Mouse (Mus musculus) small intestine, adult 2 months (tissue): ENCODE results near the gene Gm20388.

ENCODE experiments used
- CTCF ChIP-seq: fragments of 200-500 bp; IDR thresholded peaks from 2 replicates; pipeline ENCODE4 v1.5.1; 2012; ENCODE audit warnings: low read depth, mild to moderate bottlenecking, control low read depth, inconsistent platforms, low read length, moderate library complexity, mixed read lengths; ENCODE audit not compliant: insufficient replicate concordance, insufficient read length; ENCODE audit errors: extremely low read depth
- POLR2A ChIP-seq: fragments of 200-500 bp; IDR thresholded peaks from 2 replicates; pipeline ENCODE4 v1.6.1; 2012; ENCODE audit warnings: low read depth, mild to moderate bottlenecking, control low read depth, inconsistent platforms, low read length, moderate library complexity

DNA sequence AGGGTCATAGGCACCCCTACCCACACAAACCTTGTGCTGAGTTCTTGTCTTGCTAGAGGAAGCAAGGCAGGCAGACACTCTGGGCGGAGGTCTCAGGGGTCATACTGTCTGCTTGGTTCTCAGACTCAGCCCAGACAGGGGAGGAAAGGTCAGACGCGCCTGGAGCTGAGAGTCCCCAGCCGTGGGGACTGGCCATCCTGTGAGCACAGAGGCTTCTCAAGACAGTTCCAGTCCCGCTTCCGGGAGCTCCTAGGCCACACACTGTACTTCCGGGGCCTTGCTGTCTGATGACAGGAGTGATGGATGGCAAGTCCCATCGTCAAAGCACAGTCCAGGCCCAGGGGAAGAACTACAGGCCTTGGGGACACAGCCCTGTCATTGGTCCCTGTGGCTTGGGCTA lies 1261.9 kb downstream of the Gm20388 start:
- TF ChIP-seq POLR2A (no peak), CTCF (no peak)
